Mouse (Mus musculus) MEL (cell line): ENCODE results near the gene Anapc4.

Experiments used
- CTCF ChIP-seq, 3 experiments: IDR thresholded peaks in 2 of 3; conservative IDR thresholded peaks in 1 of 3; 2 replicates each; pipeline ENCODE4 v1.5.1; 2011 to 2012; ENCODE audit warnings: low read length in 3 of 3, low read depth in 2 of 3, mild to moderate bottlenecking in 2 of 3, improper control_type of control experiment in 1 of 3, inconsistent platforms in 1 of 3, mixed read lengths in 1 of 3, moderate library complexity in 1 of 3; ENCODE audit not compliant: control insufficient read depth in 1 of 3, insufficient read depth in 1 of 3, poor library complexity in 1 of 3, severe bottlenecking in 1 of 3
- EP300 ChIP-seq, 2 experiments: IDR thresholded peaks; 2 replicates each; pipeline ENCODE4 v1.6.1; 2011; ENCODE audit warnings: improper control_type of control experiment in 2 of 2, low read length in 2 of 2, low read depth in 1 of 2, mild to moderate bottlenecking in 1 of 2
- ETS1 ChIP-seq: IDR thresholded peaks from 2 replicates; pipeline ENCODE4 v1.6.1; 2012; ENCODE audit warnings: low read depth, mild to moderate bottlenecking, inconsistent platforms, low read length, improper control_type of control experiment, moderate library complexity
- MXI1 ChIP-seq: IDR thresholded peaks from 2 replicates; pipeline ENCODE4 v1.6.1; 2011; ENCODE audit warnings: mild to moderate bottlenecking, low read depth, low read length, improper control_type of control experiment
- NRF1 ChIP-seq: IDR thresholded peaks from 2 replicates; pipeline ENCODE4 v1.6.1; 2014; ENCODE audit warnings: low read depth, mild to moderate bottlenecking, inconsistent platforms, low read length, improper control_type of control experiment, moderate library complexity; ENCODE audit not compliant: poor library complexity, insufficient read depth, severe bottlenecking
- POLR2A ChIP-seq, 2 experiments: IDR thresholded peaks; 2 replicates each; pipeline ENCODE4 v1.6.1; 2011 to 2012; ENCODE audit warnings: low read length in 2 of 2, mild to moderate bottlenecking in 2 of 2, control low read depth in 1 of 2, improper control_type of control experiment in 1 of 2, low read depth in 1 of 2, moderate library complexity in 1 of 2; ENCODE audit not compliant: control insufficient read depth in 1 of 2, insufficient read depth in 1 of 2, poor library complexity in 1 of 2
- ZNF384 ChIP-seq: IDR thresholded peaks from 2 replicates; pipeline ENCODE4 v1.6.1; 2012; ENCODE audit warnings: low read depth, mild to moderate bottlenecking, inconsistent platforms, low read length, improper control_type of control experiment

DNA sequence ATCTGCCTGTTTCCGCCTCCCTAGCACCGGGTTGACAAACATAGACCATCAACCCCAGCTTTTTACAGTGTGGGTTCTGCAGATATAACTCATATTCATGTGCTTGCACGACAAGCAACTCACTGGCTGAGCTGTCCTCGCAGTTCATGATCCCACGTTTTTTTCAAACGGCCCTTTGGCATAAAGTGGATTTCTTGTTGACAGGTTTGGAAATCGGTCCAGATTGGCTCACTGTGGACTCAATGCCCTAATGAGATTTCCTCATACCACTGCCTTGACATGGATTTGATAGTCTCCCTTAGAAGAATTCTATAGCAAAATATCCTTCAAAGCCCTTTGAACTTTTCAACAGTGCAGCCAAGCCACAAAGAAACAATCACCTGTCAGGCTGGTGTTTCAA is 79.9 kb downstream of the Anapc4 start:
- no peak for TF ChIP-seq CTCF (IDR thresholded peaks at IDR 0.05 in 2 of 3, conservative IDR thresholded peaks at IDR 0.05 in 1 of 3; ENCODE audit: control insufficient read depth in 1 of 3, insufficient read depth in 1 of 3, low read depth in 2 of 3, low read length in 3 of 3, poor library complexity in 1 of 3, severe bottlenecking in 1 of 3)
- no peak for TF ChIP-seq ZNF384
- no peak for TF ChIP-seq EP300 (IDR thresholded peaks at IDR 0.05; ENCODE audit: low read depth in 1 of 2, low read length in 2 of 2)
- TF ChIP-seq MXI1: no peak
- TF ChIP-seq NRF1: no peak
- TF ChIP-seq POLR2A (IDR thresholded peaks at IDR 0.05; ENCODE audit: control insufficient read depth in 1 of 2, insufficient read depth in 1 of 2, low read depth in 1 of 2, low read length in 2 of 2, poor library complexity in 1 of 2): no peak
- no peak for TF ChIP-seq ETS1
